Mouse (Mus musculus) liver, adult 2 months (tissue): ENCODE data around the gene Tbc1d30. TPM values are rescaled to one million over a fixed set of nuclear protein-coding genes. Genes with fewer than 3 reads are reported as not detected.

Experiments
- DNase-seq: peaks from one replicate; pipeline ENCODE4 v3.0.0-alpha.2; 2011; ENCODE audit warnings: low read depth, low spot score; ENCODE audit errors: extremely low read depth
- H3K27ac ChIP-seq: fragments of 200-500 bp; replicated peaks from 2 replicates; pipeline ENCODE4 v1.5.1; 2012; ENCODE audit warnings: low read depth, mild to moderate bottlenecking, control low read depth, inconsistent platforms, low read length; ENCODE audit not compliant: insufficient read depth
- H3K27me3 ChIP-seq: fragments of 200-500 bp; 2 replicates; pipeline ENCODE4 v1.6.1; 2012; ENCODE audit warnings: mild to moderate bottlenecking, moderate library complexity, low read length, inconsistent platforms; ENCODE audit not compliant: control insufficient read depth, insufficient read depth
- H3K36me3 ChIP-seq: fragments of 200-500 bp; 2 replicates; pipeline ENCODE4 v1.6.1; 2012; ENCODE audit warnings: low read length, inconsistent platforms; ENCODE audit not compliant: control insufficient read depth, insufficient read depth
- H3K4me1 ChIP-seq: fragments of 200-500 bp; 2 replicates; pipeline ENCODE4 v1.6.1; 2011; ENCODE audit warnings: low read length; ENCODE audit not compliant: control insufficient read depth, insufficient read depth
- H3K4me3 ChIP-seq: fragments of 200-500 bp; 2 replicates; pipeline ENCODE4 v1.5.1; 2011; ENCODE audit warnings: low read depth, mild to moderate bottlenecking, control low read depth, low read length, moderate library complexity; ENCODE audit not compliant: insufficient read depth
- H3K79me2 ChIP-seq: fragments of 200-500 bp; 2 replicates; pipeline ENCODE4 v1.6.1; 2012; ENCODE audit warnings: inconsistent platforms, mild to moderate bottlenecking, low read length, moderate library complexity; ENCODE audit not compliant: control insufficient read depth, insufficient read depth
- H3K9ac ChIP-seq: fragments of 200-500 bp; 2 replicates; pipeline ENCODE4 v1.6.1; 2012; ENCODE audit warnings: low read depth, mild to moderate bottlenecking, control low read depth, inconsistent platforms, low read length
- CTCF ChIP-seq: fragments of 200-500 bp; IDR thresholded peaks from 2 replicates; pipeline ENCODE4 v1.5.1; 2011; ENCODE audit warnings: low read depth, low read length, control low read depth
- POLR2A ChIP-seq: fragments of 200-500 bp; IDR thresholded peaks from 2 replicates; pipeline ENCODE4 v1.6.1; 2011; ENCODE audit warnings: low read length, control low read depth; ENCODE audit not compliant: insufficient read depth; ENCODE audit errors: extremely low read depth
- WGBS: fragments of 180-500 bp; shearing (Covaris S2); methylation state at CpG from one replicate; pipeline ENCODE4 v1.1.7; 2018; 5-methylcytosine and 5-hydroxymethylcytosine counted together
- polyA plus RNA-seq: library from polyadenylated mRNA; depleted of rRNA; stranded (reverse); fragments of >200 nt; gene quantifications from 2 replicates; pipeline ENCODE4 v1.2.3, GENCODE M21; 2012
- total RNA-seq: library from RNA; depleted of rRNA; stranded (reverse); fragments of >200 nt; gene quantifications from 2 replicates; pipeline ENCODE4 v1.2.3, GENCODE M21; 2014

The Tbc1d30 gene
- total and polyA plus RNA-seq, 2 experiments = 2.6 to 8.4 TPM

DNA sequence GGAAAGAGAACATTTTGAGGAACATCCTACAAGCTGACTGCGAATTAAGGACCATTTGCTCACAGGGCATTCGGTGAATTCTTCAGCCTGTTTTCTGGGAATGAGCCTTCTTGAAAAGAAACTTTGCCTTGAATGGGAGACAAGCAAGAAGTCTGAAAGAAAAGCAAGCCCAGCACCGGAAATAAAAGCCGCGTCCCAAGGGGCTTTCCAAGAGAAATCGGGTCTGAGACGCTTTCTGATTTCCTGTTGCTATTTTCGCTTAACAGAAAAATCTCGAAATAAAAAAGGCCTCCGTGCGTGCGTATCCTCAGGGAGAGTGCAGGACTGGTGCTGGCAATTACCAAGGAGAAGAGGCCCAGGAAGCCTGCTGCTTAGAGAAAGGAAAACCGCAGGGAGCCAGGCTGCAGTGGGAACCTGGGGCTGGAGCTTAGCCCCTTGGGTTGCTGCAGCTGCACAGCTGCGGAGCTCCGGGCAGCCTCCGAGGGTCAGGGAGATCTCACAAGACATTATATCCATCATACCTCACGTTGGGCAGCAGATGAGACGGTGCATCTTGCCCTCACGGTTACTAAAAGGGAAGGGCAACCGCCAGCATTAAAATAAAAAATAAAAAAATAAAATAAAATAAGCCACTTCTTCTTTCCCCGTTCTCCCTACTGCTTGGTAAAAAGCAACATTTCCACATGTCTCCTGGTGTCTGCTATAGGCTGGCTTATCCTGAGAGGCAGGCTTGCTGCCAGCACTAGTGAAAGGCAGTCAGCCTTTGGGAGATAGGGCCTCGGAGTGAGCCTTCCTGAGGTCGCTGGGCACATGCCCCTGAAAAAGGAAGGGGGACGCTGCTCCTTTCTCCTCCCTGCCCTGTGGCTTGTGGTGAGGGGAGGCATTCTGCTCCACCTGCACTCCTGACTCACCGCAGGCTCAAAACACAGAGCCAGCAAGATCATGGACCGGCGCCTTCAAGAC, 35.5 kb downstream of the Tbc1d30 start:
- Histone ChIP-seq H3K4me1 (no peaks in the 10 kb centered on the region), H3K4me3 (0 out of 2 replicates have a peak overlapping the region, but pooled peaks have one; percentile 10), H3K36me3 (no peaks in the 10 kb centered on the region), H3K27me3 (no peaks in the 10 kb centered on the region), H3K79me2 (no peaks in the 10 kb centered on the region), H3K9ac (peak overlapping the region; percentile 36; the same call in 1 of the 2 replicates), H3K27ac (peak overlapping the region; percentile 62)
- TF ChIP-seq CTCF = no peak
- no peak for TF ChIP-seq POLR2A
- no peak for DNase-seq
- 56% methylated on average over 27 of the region's 27 CpGs for whole genome bisulfite sequencing

DNA sequence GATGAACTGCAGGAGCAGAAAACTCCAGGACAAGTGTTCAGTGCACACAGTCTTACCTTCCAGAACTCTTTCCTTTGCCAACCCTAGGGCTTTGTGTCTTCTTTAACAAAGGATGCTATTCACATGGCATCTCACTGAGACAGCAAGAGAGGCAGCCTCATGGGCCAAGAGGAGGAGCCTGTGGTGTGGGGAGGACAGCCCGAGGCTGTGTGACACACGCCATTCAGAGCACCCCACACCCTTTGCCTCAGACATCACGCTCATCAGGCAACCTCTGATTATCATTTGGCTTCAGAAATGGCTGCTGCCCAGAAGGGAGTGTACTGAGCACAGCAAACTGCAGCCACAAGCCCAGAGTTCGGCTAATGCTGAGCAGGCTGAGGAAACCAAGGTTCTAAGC, 36.9 kb downstream of the Tbc1d30 start:
- Histone ChIP-seq H3K27ac (no peak overlapping the region), H3K4me3 (no peak overlapping the region), H3K4me1 (0 out of 2 replicates have a peak, but pooled peaks cover 4% of the 10 kb centered on the region), H3K36me3 (no peaks in the 10 kb centered on the region), H3K79me2 (no peaks in the 10 kb centered on the region), H3K9ac (no peak overlapping the region), H3K27me3 (no peaks in the 10 kb centered on the region)
- DNase-seq = no peak
- TF ChIP-seq CTCF = no peak
- TF ChIP-seq POLR2A = no peak
- 64% methylated on average over 4 of the region's 4 CpGs for WGBS

DNA sequence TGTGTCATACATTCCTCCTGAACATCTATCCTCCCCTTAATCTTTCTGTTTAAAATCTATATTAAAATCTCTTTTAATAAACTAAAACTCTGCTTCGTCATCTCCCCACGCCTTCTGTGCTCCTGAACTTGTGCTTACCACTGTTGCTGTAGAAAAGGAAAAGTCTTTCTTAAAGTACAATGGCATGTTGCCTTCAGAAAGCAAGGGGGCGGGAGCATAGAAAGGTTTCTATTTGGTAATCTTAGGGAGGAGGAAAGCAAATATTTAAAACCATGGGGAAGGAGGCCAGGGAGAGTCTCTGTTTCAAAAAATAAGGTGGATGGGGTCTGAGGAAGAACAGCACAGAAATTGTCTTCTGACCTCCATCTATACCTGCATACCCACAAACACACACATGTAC, 38.0 kb downstream of the Tbc1d30 start:
- no peak overlapping the region for H3K9ac ChIP-seq
- H3K79me2 ChIP-seq = no peaks in the 10 kb centered on the region
- WGBS = 96% methylated on average over 3 of the region's 3 CpGs
- H3K27ac ChIP-seq = no peak overlapping the region
- no peaks in the 10 kb centered on the region for H3K27me3 ChIP-seq
- H3K4me1 ChIP-seq = 0 out of 2 replicates have a peak, but pooled peaks cover 4% of the 10 kb centered on the region
- TF ChIP-seq POLR2A = no peak
- no peak for TF ChIP-seq CTCF
- DNase-seq = no peak
- H3K36me3 ChIP-seq = no peaks in the 10 kb centered on the region
- no peak overlapping the region for H3K4me3 ChIP-seq

DNA sequence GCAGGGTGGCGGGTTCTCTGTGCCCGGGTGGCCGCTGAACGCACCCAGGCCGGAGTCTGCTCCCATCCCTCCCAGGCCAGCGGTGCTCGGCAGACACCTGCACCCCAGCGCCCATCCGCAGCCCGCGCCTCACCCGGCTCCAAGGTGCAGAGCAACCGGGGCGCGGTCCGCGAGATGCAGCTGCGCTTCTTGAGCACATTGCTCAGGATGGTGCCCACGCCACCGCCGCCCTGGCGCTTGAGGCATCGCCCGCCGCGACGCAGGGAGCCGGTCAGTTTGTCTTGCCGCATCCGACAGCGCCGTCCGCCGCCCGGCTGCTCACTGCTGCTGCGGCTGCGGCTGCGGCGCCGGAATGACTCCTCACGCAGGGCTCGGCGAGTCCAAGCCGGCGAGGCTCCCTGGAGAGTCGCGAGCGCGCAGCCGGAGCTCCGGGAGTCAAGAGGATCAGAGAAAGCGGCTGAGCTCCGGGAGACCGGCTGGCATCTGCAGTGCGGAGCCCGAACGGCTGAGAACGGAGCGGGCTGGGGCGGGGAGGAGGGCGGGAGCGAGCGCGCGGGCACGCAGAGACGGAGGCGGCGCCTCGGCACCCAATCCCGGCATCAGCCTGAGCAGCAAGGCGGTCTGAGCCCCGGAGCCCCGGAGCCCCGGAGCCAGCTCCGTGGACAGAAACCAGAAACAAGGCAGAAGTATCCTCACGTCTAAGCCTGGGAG, 40.4 kb downstream of the Tbc1d30 start:
- peak; percentile 20 for DNase-seq

DNA sequence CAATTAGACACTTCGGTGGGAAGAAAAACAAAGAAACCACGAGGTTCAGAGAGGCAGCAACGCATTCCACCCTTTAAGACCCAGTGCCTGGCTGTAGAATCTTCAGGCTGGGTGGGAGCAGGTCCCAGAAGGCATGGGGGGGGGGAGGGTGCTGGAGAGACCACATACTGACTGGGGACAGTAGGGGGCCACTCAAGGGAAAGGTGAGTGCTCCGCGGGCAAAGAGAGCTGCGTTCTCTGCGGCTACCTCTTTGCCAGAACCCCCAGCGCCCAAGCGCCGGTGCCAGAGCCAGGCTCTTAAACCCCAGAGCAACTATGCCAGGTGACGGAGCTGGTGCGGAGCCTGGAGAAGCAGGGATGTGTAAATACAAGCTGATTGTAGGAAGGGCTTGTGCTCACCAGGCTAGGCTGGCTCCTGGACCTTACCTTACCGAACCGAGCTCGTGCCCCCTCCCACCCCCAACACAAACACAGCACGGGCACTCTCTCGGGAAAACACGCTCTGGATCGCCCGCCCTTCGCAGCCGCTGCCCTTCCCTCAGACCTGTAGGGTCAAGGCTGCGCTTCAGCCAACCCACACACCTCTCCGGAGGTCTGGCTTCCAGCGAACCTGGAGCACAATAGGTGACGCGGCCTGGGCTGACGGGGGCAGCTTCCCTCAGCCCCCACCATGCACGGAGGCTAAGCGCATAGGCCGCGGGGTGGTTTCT, 41.1 kb downstream of the Tbc1d30 start:
- WGBS = 7% methylated on average over 32 of the region's 32 CpGs
- no peak overlapping the region for H3K27ac ChIP-seq
- TF ChIP-seq CTCF (no peak), POLR2A (no peak)
- H3K79me2 ChIP-seq = no peaks in the 10 kb centered on the region
- H3K4me3 ChIP-seq = peak overlapping the region; percentile 64; the same call in 1 of the 2 replicates
- peak; percentile 21 for DNase-seq
- H3K4me1 ChIP-seq = 0 out of 2 replicates have a peak, but pooled peaks cover 4% of the 10 kb centered on the region
- H3K9ac ChIP-seq = peak overlapping the region; percentile 66
- no peaks in the 10 kb centered on the region for H3K36me3 ChIP-seq
- H3K27me3 ChIP-seq = no peaks in the 10 kb centered on the region

More for the DNA sequence above, 40.4 kb downstream of the Tbc1d30 start:
- no peaks in the 10 kb centered on the region for H3K36me3 ChIP-seq
- no peaks in the 10 kb centered on the region for H3K79me2 ChIP-seq
- 0 out of 2 replicates have a peak, but pooled peaks cover 4% of the 10 kb centered on the region for H3K4me1 ChIP-seq
- H3K4me3 ChIP-seq = peak overlapping the region; percentile 64
- TF ChIP-seq CTCF = no peak
- TF ChIP-seq POLR2A = 0 out of 2 replicates have a peak, but pooled peaks have one; percentile 18
- under 1% methylated on average over 77 of the region's 77 CpGs for WGBS
- no peaks in the 10 kb centered on the region for H3K27me3 ChIP-seq
- peak overlapping the region; percentile 66 for H3K9ac ChIP-seq
- H3K27ac ChIP-seq = no peak overlapping the region
